Mouse (Mus musculus) splenic B cell, adult 2 months (primary cell): ENCODE results near the gene Obp2a.
"Not testable (repeated sequence)": the region's sequence is repeated elsewhere in the genome, so short reads cannot be mapped to it uniquely, and the experiment has no call there.

Experiments
- DNase-seq: peaks from one replicate; pipeline ENCODE4 v3.0.0-alpha.2; 2011; ENCODE audit warnings: low read depth, low spot score
- H3K27me3 ChIP-seq: 2 replicates; pipeline ENCODE4 v1.6.1; 2012; ENCODE audit warnings: mild to moderate bottlenecking, low read length, moderate library complexity, mixed read lengths; ENCODE audit not compliant: control insufficient read depth, poor library complexity, insufficient read depth, severe bottlenecking
- H3K36me3 ChIP-seq: 2 replicates; pipeline ENCODE4 v1.6.1; 2012; ENCODE audit warnings: mild to moderate bottlenecking, low read length, moderate library complexity, mixed read lengths; ENCODE audit not compliant: control insufficient read depth, poor library complexity, insufficient read depth, severe bottlenecking

Gene Obp2a

DNA sequence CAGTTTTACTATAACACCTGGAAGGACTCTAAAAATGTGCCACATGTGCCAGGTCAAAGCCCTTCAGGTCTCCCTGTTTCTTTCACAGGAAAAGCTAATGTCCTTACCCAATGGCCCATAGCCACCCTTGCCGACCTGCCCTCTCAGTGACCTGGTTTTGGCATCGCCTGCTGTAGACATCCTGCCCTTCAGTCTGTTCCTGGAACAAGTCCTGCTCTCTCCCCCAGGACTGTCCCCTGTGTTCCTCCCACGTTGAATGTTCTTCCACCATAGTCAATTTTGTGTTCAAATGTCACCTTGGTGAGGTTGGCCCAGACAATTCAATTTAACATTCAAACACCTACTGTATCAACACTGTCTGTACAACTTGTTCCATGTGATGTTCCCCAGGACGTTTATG, 2.9 kb upstream of the Obp2a start:
- no peak for DNase-seq
- Histone ChIP-seq H3K36me3 (no peaks in the 10 kb centered on the region), H3K27me3 (no peaks in the 10 kb centered on the region)

DNA sequence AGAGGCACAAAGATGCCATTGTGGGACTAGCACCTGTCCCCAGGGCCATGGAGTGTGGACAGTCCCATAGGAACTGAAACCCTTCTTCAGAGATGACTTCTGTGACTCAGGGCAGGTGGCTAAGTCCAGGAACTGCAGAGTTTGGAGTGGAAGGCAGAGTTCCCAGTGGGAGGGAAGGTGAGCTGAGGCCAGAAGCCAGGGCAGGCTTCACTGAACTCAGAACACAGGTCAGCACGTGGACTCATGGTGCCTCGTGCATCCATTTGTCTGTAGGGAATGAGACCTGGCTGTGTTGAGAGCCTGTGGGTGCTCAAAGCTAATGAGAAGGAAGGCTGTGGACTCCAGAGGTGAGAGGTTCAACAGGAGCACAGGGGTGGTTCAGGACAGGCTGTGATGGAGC, 1.1 kb upstream of the Obp2a start:
- Histone ChIP-seq H3K36me3 (no peaks in the 10 kb centered on the region), H3K27me3 (no peaks in the 10 kb centered on the region)
- DNase-seq, result no peak

- Histone ChIP-seq H3K27me3 (no peaks in the 10 kb centered on the region), H3K36me3 (no peaks in the 10 kb centered on the region)
- no peak for DNase-seq
Observed at GRCm38 (mm10) chr2:25701001-25701400, 1.2 kb downstream of the Obp2a start.

DNA sequence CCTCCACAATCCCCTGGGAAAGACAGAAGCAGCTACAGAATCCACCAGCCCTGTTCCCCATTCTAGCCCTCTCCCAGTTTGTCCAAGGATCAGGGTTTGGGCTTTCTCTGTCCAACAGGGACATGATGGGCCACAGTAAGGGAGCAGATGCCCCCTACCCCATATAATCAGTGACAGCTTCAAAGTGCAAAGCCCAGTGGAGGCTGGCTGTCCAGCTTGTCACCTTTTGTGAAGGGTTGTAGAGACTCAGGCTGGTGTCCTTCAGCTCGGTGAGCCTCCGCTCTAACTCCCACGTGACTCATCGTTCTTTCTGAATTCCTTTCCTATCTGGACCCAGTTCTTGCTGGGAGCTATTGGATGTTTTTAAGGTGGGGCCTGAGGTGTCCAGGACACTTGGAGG, 3.9 kb downstream of the Obp2a start:
- DNase-seq, result no peak
- Histone ChIP-seq H3K36me3 (no peaks in the 10 kb centered on the region), H3K27me3 (no peaks in the 10 kb centered on the region)

- DNase-seq, result peak; percentile 77
- no peaks in the 10 kb centered on the region for H3K27me3 ChIP-seq
- H3K36me3 ChIP-seq, result no peaks in the 10 kb centered on the region
Observed at GRCm38 (mm10) chr2:25706643-25707481, 7.0 kb downstream of the Obp2a start, which contains the start of gene Bmyc. Gene Bmyc, plus strand, starts transcription at chr2:25706739.

DNA sequence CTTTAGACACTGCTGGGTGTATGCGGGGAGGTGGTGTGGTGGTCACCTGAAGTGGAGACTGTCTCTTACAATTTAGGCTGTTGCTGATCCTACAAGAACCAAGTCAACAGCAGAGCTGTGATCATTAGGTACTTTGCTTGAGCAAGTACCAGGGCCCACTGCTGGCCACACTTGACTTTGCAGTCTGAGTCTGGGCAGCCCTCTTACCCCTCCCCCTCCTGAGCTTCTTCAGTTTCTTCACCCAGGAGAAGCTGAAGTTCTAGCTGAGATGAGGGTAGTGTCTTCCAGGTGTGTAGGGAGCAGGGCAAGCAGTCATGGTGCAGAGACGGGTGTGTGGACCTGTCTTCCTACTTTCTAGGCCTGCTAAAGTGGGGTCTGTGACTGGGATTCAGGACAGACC, 8.3 kb downstream of the Obp2a start:
- Histone ChIP-seq H3K36me3 (no peaks in the 10 kb centered on the region), H3K27me3 (no peaks in the 10 kb centered on the region)
- peak; percentile 70 for DNase-seq

- H3K27me3 ChIP-seq, DNase-seq, H3K36me3 ChIP-seq: not testable (repeated sequence)
Observed at GRCm38 (mm10) chr2:25709056-25709455, 9.2 kb downstream of the Obp2a start.

DNA sequence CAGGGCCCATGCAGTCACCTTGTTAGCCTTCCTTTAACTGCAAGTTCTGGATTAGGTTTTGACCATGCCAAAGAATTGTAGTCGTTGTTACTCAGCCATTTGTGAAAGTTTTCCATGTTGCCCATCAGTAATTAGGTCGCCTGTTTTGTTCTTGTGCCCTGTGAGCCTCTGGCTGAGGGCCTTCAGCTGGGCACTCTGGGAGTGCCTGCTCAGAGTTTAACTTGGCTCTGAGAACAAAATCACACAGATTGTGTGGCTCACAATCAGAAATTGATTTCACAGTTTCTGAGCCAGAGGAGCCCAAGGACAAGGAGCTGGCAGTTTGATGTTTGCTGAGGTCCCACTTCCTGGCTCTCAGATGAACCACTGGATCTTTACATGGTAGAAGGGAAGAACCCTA, 9.9 kb downstream of the Obp2a start:
- not testable (repeated sequence) for DNase-seq, H3K27me3 ChIP-seq, H3K36me3 ChIP-seq

- not testable (repeated sequence) for H3K36me3 ChIP-seq
Observed at GRCm38 (mm10) chr2:25711641-25712040, 11.8 kb downstream of the Obp2a start.

DNA sequence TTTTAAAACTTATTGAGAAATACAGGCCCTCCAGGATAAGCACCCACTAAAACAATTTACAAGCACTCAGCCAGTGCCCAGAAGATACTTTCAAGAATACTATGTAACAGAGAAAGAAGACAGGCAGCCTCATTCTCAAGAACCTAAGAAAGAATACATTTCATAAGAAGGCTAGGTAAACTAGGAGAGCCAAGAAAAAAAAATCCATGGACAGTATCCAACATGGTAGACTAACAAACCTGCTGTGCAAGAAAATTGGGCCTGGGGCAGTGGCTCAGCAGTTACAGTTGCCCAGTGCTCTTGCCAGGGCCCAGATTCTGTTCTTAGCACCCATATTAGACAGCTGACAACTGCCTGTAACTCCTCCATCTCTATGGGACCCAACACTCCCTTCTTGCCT, 17.4 kb downstream of the Obp2a start:
- no peaks in the 10 kb centered on the region for H3K27me3 ChIP-seq
- no peak for DNase-seq
- no peaks in the 10 kb centered on the region for H3K36me3 ChIP-seq

More at GRCm38 (mm10) chr2:25711641-25712040, 11.8 kb downstream of the Obp2a start:
- H3K27me3 ChIP-seq, DNase-seq: not testable (repeated sequence)

- Histone ChIP-seq H3K36me3 (no peaks in the 10 kb centered on the region), H3K27me3 (no peaks in the 10 kb centered on the region)
- no peak for DNase-seq
Observed at GRCm38 (mm10) chr2:25733199-25733930, 33.5 kb downstream of the Obp2a start.

GRCm38 (mm10) chr2:25736709-25737108, 36.9 kb downstream of the Obp2a start, which contains the start of gene Obp2b:
Gene Obp2b, plus strand, starts transcription at chr2:25737009.
- H3K36me3 ChIP-seq, H3K27me3 ChIP-seq, DNase-seq: not testable (repeated sequence)

GRCm38 (mm10) chr2:25741671-25742070, 41.8 kb downstream of the Obp2a start:
- DNase-seq, result no peak
- H3K27me3 ChIP-seq, result no peaks in the 10 kb centered on the region
- no peaks in the 10 kb centered on the region for H3K36me3 ChIP-seq
